Mouse (Mus musculus): ENCODE measurements around the gene Olfr195. TPM values are rescaled to one million over a fixed set of nuclear protein-coding genes. Genes with fewer than 3 reads are reported as not detected.
"Not testable (repeated sequence)": the region's sequence is repeated elsewhere in the genome, so short reads cannot be mapped to it uniquely, and the experiment has no call there.

The Olfr195 gene
- not detected in 2 replicates for polyA plus RNA-seq (2014; fragmentation: Nextera tagmentation; extraction: Ambion mirVana)

DNA sequence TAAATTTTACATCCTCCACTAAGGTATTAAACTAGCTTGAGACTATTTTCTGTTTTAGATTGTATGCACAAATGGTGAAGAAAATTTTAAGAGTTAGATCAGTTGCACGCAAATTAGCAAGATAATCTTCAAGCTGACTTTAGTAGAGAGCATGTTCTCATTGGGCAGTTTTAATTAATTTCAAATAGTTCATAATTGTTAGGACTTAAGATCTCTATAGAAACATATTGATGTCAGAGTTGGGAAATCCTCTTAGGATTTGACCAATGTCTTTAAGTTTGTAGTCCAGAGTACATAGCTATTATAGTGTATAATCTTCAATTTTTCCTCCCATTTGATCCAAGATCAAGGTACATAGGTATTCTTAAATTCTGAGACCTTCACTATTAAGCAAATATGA lies at the start of gene Olfr195:
Gene Olfr195 (plus strand): TSS at position 301 of the 400 bp plus-strand sequence.
- H3K9me3 ChIP-seq (ENCODE audit: control insufficient read depth, low read length): no peaks in the 10 kb centered on the region
- no peak within 1 kb of the TSS for H3K4me2 ChIP-seq (replicated peaks; ENCODE audit: low read depth, low read length)
- no peak within 1 kb of the TSS for H3K27ac ChIP-seq (ENCODE audit: low read depth, low read length)
- WGBS: 96% methylated on average over 1 of the region's 1 CpGs
- H3K27me3 ChIP-seq (ENCODE audit: control insufficient read depth, insufficient read depth, low read length): no peaks in the 10 kb centered on the region
- DNase-seq (ENCODE audit: low spot score) (no peak), ATAC-seq (ENCODE audit: low FRiP score) (no peak)
- H3K4me3 ChIP-seq (ENCODE audit: low read depth, low read length): no peak within 1 kb of the TSS
- H3K36me3 ChIP-seq (ENCODE audit: control insufficient read depth, insufficient read depth, low read length): no peaks in the 10 kb centered on the region
- H3K4me1 ChIP-seq (replicated peaks; ENCODE audit: control insufficient read depth, insufficient read depth, low read length): no peaks in the 10 kb centered on the region
- H3K9ac ChIP-seq (ENCODE audit: low read depth, low read length): no peak within 1 kb of the TSS

DNA sequence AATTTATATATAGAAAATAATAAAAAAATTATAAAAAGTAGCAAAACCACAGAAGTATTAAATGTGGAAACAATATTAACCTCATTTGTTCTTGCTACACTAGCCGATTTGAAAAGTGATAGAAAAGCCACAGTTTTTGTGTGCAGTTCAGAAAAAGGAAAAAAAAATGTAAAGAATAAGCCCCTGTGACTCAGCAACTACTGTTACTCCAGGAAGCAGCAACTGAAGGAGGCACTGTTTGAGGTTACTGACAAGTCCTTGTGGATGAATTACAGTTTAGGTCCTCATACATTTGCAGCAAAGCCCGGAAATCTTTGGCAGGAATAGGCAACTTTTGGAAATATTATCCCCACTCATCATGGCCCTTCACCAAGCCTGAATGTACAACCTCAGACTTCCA lies 41.5 kb upstream of the Olfr195 start:
- ATAC-seq (ENCODE audit: low FRiP score) (no peak), DNase-seq (ENCODE audit: low spot score) (no peak)
- no peaks in the 10 kb centered on the region for H3K4me1 ChIP-seq (replicated peaks; ENCODE audit: control insufficient read depth, insufficient read depth, low read length)
- 87% methylated on average over 2 of the region's 2 CpGs for WGBS
- no peak overlapping the region for H3K27ac ChIP-seq (ENCODE audit: low read depth, low read length)
- H3K36me3 ChIP-seq (ENCODE audit: control insufficient read depth, insufficient read depth, low read length): no peaks in the 10 kb centered on the region
- no peak overlapping the region for H3K4me2 ChIP-seq (replicated peaks; ENCODE audit: low read depth, low read length)
- H3K27me3 ChIP-seq (ENCODE audit: control insufficient read depth, insufficient read depth, low read length): no peaks in the 10 kb centered on the region
- H3K4me3 ChIP-seq (ENCODE audit: low read depth, low read length): no peak overlapping the region
- H3K9me3 ChIP-seq (ENCODE audit: control insufficient read depth, low read length): no peaks in the 10 kb centered on the region
- H3K9ac ChIP-seq (ENCODE audit: low read depth, low read length): no peak overlapping the region

DNA sequence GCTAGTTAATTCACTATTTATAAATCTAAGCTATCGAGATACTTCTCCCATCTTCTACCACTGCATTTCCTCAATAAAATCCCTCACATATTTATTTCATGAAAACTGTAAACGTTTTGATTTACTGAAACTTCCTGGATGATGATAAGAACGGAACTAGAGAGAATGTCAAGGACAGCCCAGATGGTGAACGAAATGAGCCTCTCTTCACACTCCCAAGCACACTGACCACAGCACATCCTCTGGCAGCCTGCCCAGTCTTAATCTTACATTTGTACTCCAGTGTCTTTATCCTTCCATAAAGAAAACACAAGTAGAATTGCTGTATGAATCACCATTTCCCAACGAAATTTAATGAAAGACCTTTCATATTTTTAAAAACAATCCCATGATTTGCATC lies 38.3 kb upstream of the Olfr195 start:
- WGBS: 68% methylated on average over 5 of the region's 5 CpGs
- DNase-seq (ENCODE audit: low spot score); ATAC-seq (ENCODE audit: low FRiP score): not testable (repeated sequence)

DNA sequence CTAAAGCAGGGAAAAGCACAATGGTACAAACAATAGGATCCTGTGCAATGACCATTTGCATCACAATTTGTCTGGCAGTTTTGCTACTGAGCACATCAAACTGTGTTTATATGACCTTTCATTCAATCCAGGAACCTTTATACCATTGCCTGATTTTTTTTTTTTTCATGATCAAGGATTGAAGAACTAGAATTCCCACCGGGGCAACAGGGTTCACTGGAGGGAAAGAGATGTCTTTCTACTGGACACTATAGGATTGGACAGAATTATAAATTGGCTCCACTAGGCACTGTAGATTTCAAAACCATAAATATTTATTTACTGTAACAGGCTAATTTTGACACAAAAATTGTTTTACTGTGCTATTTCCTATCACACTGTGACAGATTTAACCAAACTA lies 35.1 kb upstream of the Olfr195 start, which contains the start of gene Olfr193:
Gene Olfr193 (minus strand): TSS at position 101 of the 400 bp plus-strand sequence.
- no peak for DNase-seq (ENCODE audit: low spot score)
- WGBS: 80% methylated on average over 1 of the region's 1 CpGs
- no peak within 1 kb of the TSS for H3K9ac ChIP-seq (ENCODE audit: low read depth, low read length)
- no peaks in the 10 kb centered on the region for H3K9me3 ChIP-seq (ENCODE audit: control insufficient read depth, low read length)
- H3K4me2 ChIP-seq (replicated peaks; ENCODE audit: low read depth, low read length): no peak within 1 kb of the TSS
- no peaks in the 10 kb centered on the region for H3K4me1 ChIP-seq (replicated peaks; ENCODE audit: control insufficient read depth, insufficient read depth, low read length)
- no peak for ATAC-seq (ENCODE audit: low FRiP score)
- H3K4me3 ChIP-seq (ENCODE audit: low read depth, low read length): no peak within 1 kb of the TSS
- no peaks in the 10 kb centered on the region for H3K27me3 ChIP-seq (ENCODE audit: control insufficient read depth, insufficient read depth, low read length)
- no peaks in the 10 kb centered on the region for H3K36me3 ChIP-seq (ENCODE audit: control insufficient read depth, insufficient read depth, low read length)
- no peak within 1 kb of the TSS for H3K27ac ChIP-seq (ENCODE audit: low read depth, low read length)

More for the DNA sequence above, 38.3 kb upstream of the Olfr195 start:
- not testable (repeated sequence) for H3K4me1 ChIP-seq (replicated peaks; ENCODE audit: control insufficient read depth, insufficient read depth, low read length); H3K27me3 ChIP-seq (ENCODE audit: control insufficient read depth, insufficient read depth, low read length); H3K27ac ChIP-seq (ENCODE audit: low read depth, low read length); H3K9ac ChIP-seq (ENCODE audit: low read depth, low read length); H3K4me3 ChIP-seq (ENCODE audit: low read depth, low read length); H3K36me3 ChIP-seq (ENCODE audit: control insufficient read depth, insufficient read depth, low read length); H3K4me2 ChIP-seq (replicated peaks; ENCODE audit: low read depth, low read length); H3K9me3 ChIP-seq (ENCODE audit: control insufficient read depth, low read length)

DNA sequence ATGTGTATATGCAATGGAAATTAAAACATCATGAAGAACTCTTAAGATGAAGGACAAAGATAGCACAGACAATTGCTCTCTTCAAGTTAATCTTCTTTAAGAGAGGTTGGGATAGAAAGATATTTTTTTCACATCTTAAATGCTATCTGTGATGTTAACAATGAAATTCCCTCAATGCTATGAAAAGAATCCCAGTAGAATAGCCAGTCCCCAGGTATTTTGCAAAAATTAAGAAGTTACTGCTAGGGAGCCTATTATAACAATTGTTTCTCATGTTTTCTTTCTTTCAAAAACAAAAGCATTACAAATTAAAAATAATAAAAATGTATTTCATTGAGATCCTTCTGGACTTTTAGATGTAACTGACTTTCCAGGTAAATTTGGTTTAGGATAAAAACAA lies 25.9 kb upstream of the Olfr195 start, which contains the start of gene Olfr194:
Gene Olfr194 (minus strand): TSS at position 101 of the 400 bp plus-strand sequence.
- Histone ChIP-seq H3K27me3 (ENCODE audit: control insufficient read depth, insufficient read depth, low read length) (no peaks in the 10 kb centered on the region), H3K36me3 (ENCODE audit: control insufficient read depth, insufficient read depth, low read length) (no peaks in the 10 kb centered on the region), H3K4me3 (ENCODE audit: low read depth, low read length) (no peak within 1 kb of the TSS), H3K9me3 (ENCODE audit: control insufficient read depth, low read length) (no peaks in the 10 kb centered on the region), H3K27ac (ENCODE audit: low read depth, low read length) (no peak within 1 kb of the TSS), H3K4me1 (replicated peaks; ENCODE audit: control insufficient read depth, insufficient read depth, low read length) (no peaks in the 10 kb centered on the region), H3K4me2 (replicated peaks; ENCODE audit: low read depth, low read length) (no peak within 1 kb of the TSS), H3K9ac (ENCODE audit: low read depth, low read length) (no peak within 1 kb of the TSS)
- DNase-seq (ENCODE audit: low spot score) (no peak), ATAC-seq (ENCODE audit: low FRiP score) (no peak)

DNA sequence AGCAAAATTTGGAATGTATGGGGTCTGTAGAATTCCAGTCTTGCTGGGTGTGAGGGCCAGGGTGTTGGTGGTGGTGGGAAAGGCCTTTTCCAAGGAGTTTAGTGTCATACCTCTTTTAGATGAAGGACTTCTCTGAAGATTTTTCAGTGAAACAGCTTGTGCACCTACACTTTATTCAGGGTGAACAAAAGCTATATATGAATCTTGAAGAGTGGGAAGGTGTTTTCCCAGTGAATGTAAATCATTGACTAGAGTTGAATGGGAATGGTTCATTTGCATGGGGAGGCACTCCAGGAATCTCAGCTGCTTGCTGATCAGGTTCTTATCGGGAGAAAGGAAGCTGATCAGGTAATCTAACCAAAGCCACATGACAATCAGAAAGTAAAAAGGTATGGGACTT lies 16.1 kb upstream of the Olfr195 start:
- no peak overlapping the region for H3K9ac ChIP-seq (ENCODE audit: low read depth, low read length)
- ATAC-seq (ENCODE audit: low FRiP score) (no peak), DNase-seq (ENCODE audit: low spot score) (no peak)
- no peak overlapping the region for H3K4me3 ChIP-seq (ENCODE audit: low read depth, low read length)
- 91% methylated on average over 1 of the region's 1 CpGs for WGBS
- H3K4me1 ChIP-seq (replicated peaks; ENCODE audit: control insufficient read depth, insufficient read depth, low read length): no peaks in the 10 kb centered on the region
- no peaks in the 10 kb centered on the region for H3K27me3 ChIP-seq (ENCODE audit: control insufficient read depth, insufficient read depth, low read length)
- H3K9me3 ChIP-seq (ENCODE audit: control insufficient read depth, low read length): no peaks in the 10 kb centered on the region
- H3K4me2 ChIP-seq (replicated peaks; ENCODE audit: low read depth, low read length): no peak overlapping the region
- H3K27ac ChIP-seq (ENCODE audit: low read depth, low read length): no peak overlapping the region
- H3K36me3 ChIP-seq (ENCODE audit: control insufficient read depth, insufficient read depth, low read length): no peaks in the 10 kb centered on the region

DNA sequence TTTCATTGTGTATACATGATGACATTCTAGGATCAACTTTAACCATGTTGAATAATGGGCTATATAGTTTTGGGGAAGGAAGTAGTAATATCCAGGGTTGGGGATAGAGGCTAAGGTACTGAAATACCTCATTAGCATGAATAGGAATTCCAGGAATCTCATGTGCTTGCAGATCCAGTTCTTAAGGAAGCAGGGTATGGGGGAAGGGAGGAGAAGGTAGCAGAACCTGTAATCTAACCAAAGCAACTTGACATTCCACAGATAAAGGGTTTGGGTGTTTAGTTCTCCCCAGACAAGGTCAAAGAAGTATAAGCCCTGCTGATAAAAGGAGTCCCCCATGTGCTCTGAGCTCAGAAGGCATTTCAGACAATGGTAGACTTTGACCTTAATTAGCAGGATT lies 5.7 kb upstream of the Olfr195 start:
- ATAC-seq (ENCODE audit: low FRiP score): no peak
- H3K27me3 ChIP-seq (ENCODE audit: control insufficient read depth, insufficient read depth, low read length): no peaks in the 10 kb centered on the region
- H3K4me2 ChIP-seq (replicated peaks; ENCODE audit: low read depth, low read length): no peak overlapping the region
- H3K36me3 ChIP-seq (ENCODE audit: control insufficient read depth, insufficient read depth, low read length): no peaks in the 10 kb centered on the region
- H3K4me1 ChIP-seq (replicated peaks; ENCODE audit: control insufficient read depth, insufficient read depth, low read length): no peaks in the 10 kb centered on the region
- DNase-seq (ENCODE audit: low spot score): no peak
- no peak overlapping the region for H3K27ac ChIP-seq (ENCODE audit: low read depth, low read length)
- no peak overlapping the region for H3K9ac ChIP-seq (ENCODE audit: low read depth, low read length)
- no peaks in the 10 kb centered on the region for H3K9me3 ChIP-seq (ENCODE audit: control insufficient read depth, low read length)
- no peak overlapping the region for H3K4me3 ChIP-seq (ENCODE audit: low read depth, low read length)

GRCm38 (mm10) chr16:59151996-59152395 lies 5.2 kb downstream of the Olfr195 start:
- H3K9ac ChIP-seq (ENCODE audit: low read depth, low read length): no peak overlapping the region
- no peaks in the 10 kb centered on the region for H3K36me3 ChIP-seq (ENCODE audit: control insufficient read depth, insufficient read depth, low read length)
- H3K4me1 ChIP-seq (replicated peaks; ENCODE audit: control insufficient read depth, insufficient read depth, low read length): no peaks in the 10 kb centered on the region
- H3K27ac ChIP-seq (ENCODE audit: low read depth, low read length): no peak overlapping the region
- H3K27me3 ChIP-seq (ENCODE audit: control insufficient read depth, insufficient read depth, low read length): no peaks in the 10 kb centered on the region
- DNase-seq (ENCODE audit: low spot score) (no peak), ATAC-seq (ENCODE audit: low FRiP score) (no peak)
- H3K4me2 ChIP-seq (replicated peaks; ENCODE audit: low read depth, low read length): no peak overlapping the region
- no peak overlapping the region for H3K4me3 ChIP-seq (ENCODE audit: low read depth, low read length)
- H3K9me3 ChIP-seq (ENCODE audit: control insufficient read depth, low read length): no peaks in the 10 kb centered on the region
- 83% methylated on average over 2 of the region's 2 CpGs for WGBS

DNA sequence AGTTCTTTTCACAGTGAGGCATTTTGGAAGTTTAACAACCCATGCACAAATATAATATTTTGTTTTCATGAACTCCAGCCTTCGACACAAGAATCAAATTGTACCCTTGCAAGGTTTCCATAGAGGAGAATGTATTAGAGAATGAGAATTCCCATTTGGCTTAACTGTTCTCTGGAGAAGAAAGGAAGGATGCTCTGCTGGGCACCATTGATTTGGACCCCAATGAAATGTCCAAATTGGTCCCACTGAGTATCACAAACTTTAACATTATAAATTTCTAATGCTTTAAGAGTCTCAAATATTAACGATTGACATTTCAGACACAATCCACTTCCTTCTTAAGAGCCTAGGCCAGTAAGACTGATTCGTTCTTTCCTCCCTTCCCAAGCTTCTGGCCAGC lies 23.5 kb downstream of the Olfr195 start, which contains the start of gene Olfr196:
Gene Olfr196 (minus strand): TSS at position 101 of the 400 bp plus-strand sequence.
- DNase-seq (ENCODE audit: low spot score): no peak
- no peak for ATAC-seq (ENCODE audit: low FRiP score)
- no peaks in the 10 kb centered on the region for H3K36me3 ChIP-seq (ENCODE audit: control insufficient read depth, insufficient read depth, low read length)
- WGBS: 75% methylated on average over 3 of the region's 3 CpGs
- H3K9ac ChIP-seq (ENCODE audit: low read depth, low read length): no peak within 1 kb of the TSS
- no peak within 1 kb of the TSS for H3K4me3 ChIP-seq (ENCODE audit: low read depth, low read length)
- no peaks in the 10 kb centered on the region for H3K9me3 ChIP-seq (ENCODE audit: control insufficient read depth, low read length)
- H3K27ac ChIP-seq (ENCODE audit: low read depth, low read length): no peak within 1 kb of the TSS
- H3K4me1 ChIP-seq (replicated peaks; ENCODE audit: control insufficient read depth, insufficient read depth, low read length): no peaks in the 10 kb centered on the region
- no peaks in the 10 kb centered on the region for H3K27me3 ChIP-seq (ENCODE audit: control insufficient read depth, insufficient read depth, low read length)
- H3K4me2 ChIP-seq (replicated peaks; ENCODE audit: low read depth, low read length): no peak within 1 kb of the TSS
